Mouse (Mus musculus): Measurements from ENCODE around the gene Alkbh7.

DNA sequence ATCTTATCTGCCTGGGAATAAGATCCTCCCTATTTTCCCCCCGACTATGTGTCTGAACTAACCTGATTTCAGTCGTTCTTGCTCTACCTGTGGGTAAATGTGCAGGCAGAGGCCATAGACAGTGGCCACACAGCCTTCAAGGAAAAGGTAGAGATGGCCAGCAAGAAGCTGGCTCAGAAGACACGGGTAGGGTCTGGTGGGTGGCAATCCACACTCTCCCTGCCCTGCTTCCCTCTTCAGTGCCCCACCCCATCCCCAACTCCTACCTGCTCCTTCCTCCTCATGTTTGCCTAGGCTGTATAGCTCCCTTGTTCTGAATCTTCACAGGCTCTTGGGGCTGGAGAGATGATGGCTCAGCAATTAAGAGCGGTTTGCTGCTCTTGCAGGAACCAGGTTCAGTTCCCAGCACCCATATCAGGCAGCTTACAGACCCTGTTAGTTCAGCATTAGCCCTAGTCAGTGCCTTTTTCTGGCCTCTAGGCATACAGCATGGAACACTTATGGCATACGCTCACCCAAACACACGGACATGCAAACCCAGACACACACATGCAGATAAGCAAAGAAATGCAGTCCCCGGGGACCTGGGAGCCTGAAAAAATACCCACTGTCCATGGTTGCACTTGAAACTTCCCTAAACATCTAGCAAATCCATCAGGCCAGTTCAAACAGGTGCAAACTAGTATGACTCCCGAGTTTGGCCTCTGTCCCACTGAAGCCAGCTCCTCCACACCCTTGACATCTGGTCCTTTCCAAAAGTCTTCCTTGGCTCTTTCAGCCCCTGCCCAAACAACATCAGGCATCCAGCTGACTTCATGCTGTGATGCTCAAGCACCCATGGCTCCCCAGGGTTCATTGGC is 20.4 kb upstream of the Alkbh7 start:
- no peak for TF ChIP-seq ETS1 (conservative IDR thresholded peaks at IDR 0.05; ENCODE audit: low read depth, low read length)
- no peak for TF ChIP-seq EP300 (IDR thresholded peaks at IDR 0.05; ENCODE audit: low read length)
- no peak for TF ChIP-seq ZMIZ1 (IDR thresholded peaks at IDR 0.05; ENCODE audit: low read depth, low read length)
- no peak for TF ChIP-seq MAZ (IDR thresholded peaks at IDR 0.05; ENCODE audit: low read depth, low read length)
- no peak for TF ChIP-seq MAFK (IDR thresholded peaks at IDR 0.05; ENCODE audit: insufficient replicate concordance, low read length)
- TF ChIP-seq POLR2A (IDR thresholded peaks at IDR 0.05; ENCODE audit: low read depth, low read length): no peak
- no peak for TF ChIP-seq IRF4 (IDR thresholded peaks at IDR 0.05; ENCODE audit: low read depth, low read length)
- TF ChIP-seq MEF2A (IDR thresholded peaks at IDR 0.05; ENCODE audit: borderline replicate concordance, low read depth, low read length): no peak
- no peak for TF ChIP-seq USF1 (IDR thresholded peaks at IDR 0.05; ENCODE audit: low read depth, low read length)
